Comparison of ENCODE assay signal across 23 mouse cellular contexts in the genomic region with DNA sequence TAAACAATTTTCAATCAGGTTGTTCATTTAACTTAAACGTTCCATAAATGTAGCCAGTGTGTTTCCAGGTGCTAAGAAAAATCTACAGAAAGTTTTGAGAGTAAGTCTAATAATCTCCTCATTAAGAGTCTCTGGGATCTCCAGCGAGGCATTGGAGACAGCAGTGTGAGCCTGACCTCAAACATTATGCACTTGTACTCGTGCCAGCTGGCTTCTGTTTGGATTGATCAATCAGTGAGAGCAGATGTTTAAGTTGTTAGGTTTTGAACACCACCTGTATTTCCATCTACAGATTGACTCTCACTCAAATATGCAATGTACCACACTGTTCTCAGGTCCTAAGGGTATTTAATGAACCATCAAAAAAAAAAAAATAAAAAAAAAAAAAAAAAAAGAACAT. TPM values are rescaled to one million over a fixed set of nuclear protein-coding genes. Genes with fewer than 3 reads are reported as not detected.
DNase-seq lines count a peak whose midpoint lies in the region; ATAC-seq and TF ChIP-seq lines count a peak whose summit lies in the region.
"Had no signal": no experiment of that assay in that cellular context is flagged by ENCODE, and none has a peak within 500 bp of the region (broad histone marks: within the 10 kb centered on the region; RNA-seq: fewer than 3 reads in every experiment).

No protein-coding gene starts in this region.

- H3K9ac ChIP-seq in hindbrain, embryonic 14.5 days: no peak overlapping the region
- no peak overlapping the region for H3K9ac ChIP-seq in hindbrain, embryonic 13.5 days
- no peak overlapping the region for H3K9ac ChIP-seq in liver, postnatal 0 days (replicated peaks)
- H3K9ac ChIP-seq in liver, embryonic 12.5 days: no peak overlapping the region
- H3K9ac ChIP-seq: embryonic facial prominence, embryonic 15.5 days; forebrain, embryonic 15.5 days; heart, embryonic 13.5 days had no signal

- H3K27ac ChIP-seq in hindbrain, embryonic 14.5 days: no peak overlapping the region
- no peak overlapping the region for H3K27ac ChIP-seq in hindbrain, embryonic 13.5 days
- H3K27ac ChIP-seq in liver, postnatal 0 days (ENCODE audit: low read depth): no peak overlapping the region
- H3K27ac ChIP-seq in liver, embryonic 12.5 days: no peak overlapping the region
- H3K27ac ChIP-seq: embryonic facial prominence, embryonic 15.5 days; forebrain, embryonic 10.5 days; forebrain, embryonic 15.5 days; heart, embryonic 13.5 days had no signal

- no peaks in the 10 kb centered on the region for H3K4me1 ChIP-seq in hindbrain, embryonic 14.5 days (replicated peaks; ENCODE audit: control insufficient read depth, insufficient read depth, low read length)
- no peaks in the 10 kb centered on the region for H3K4me1 ChIP-seq in hindbrain, embryonic 13.5 days (replicated peaks)
- no peaks in the 10 kb centered on the region for H3K4me1 ChIP-seq in liver, postnatal 0 days (ENCODE audit: insufficient read depth)
- no peaks in the 10 kb centered on the region for H3K4me1 ChIP-seq in liver, embryonic 12.5 days
- H3K4me1 ChIP-seq: embryonic facial prominence, embryonic 15.5 days; forebrain, embryonic 10.5 days; heart, embryonic 13.5 days had no signal

- peak; percentile 28 for DNase-seq in embryo, embryonic 10.5 days (ENCODE audit: low spot score)
- DNase-seq in embryo, embryonic 9.5 days (ENCODE audit: extremely low spot score): no peak
- DNase-seq in hindbrain, embryonic 14.5 days (ENCODE audit: low spot score): peak; percentile 48
- peak; percentile 39 for DNase-seq in liver, postnatal 0 days
- DNase-seq in brain, embryonic 14.5 days (ENCODE audit: low read depth): peak; percentile 79
- DNase-seq: adrenal gland, adult 8-10 months; adrenal gland, postnatal 36 days; B cell, adult 2 months; cerebellum, adult 11 months; cerebellum, adult 8-10 months; cerebellum, postnatal 14 days; gastrocnemius, postnatal 14 days; heart, postnatal 36 days had no signal

- H3K27me3 ChIP-seq in hindbrain, embryonic 14.5 days (ENCODE audit: control insufficient read depth, insufficient read depth, low read length): no peaks in the 10 kb centered on the region
- H3K27me3 ChIP-seq in hindbrain, embryonic 13.5 days: no peaks in the 10 kb centered on the region
- no peaks in the 10 kb centered on the region for H3K27me3 ChIP-seq in liver, postnatal 0 days (ENCODE audit: insufficient read depth, low read length)
- H3K27me3 ChIP-seq in liver, embryonic 12.5 days (replicated peaks): no peaks in the 10 kb centered on the region
- H3K27me3 ChIP-seq: embryonic facial prominence, embryonic 15.5 days; forebrain, embryonic 15.5 days; heart, embryonic 13.5 days had no signal

- H3K4me3 ChIP-seq in hindbrain, embryonic 14.5 days (replicated peaks; ENCODE audit: low read length): no peak overlapping the region
- no peak overlapping the region for H3K4me3 ChIP-seq in hindbrain, embryonic 13.5 days
- H3K4me3 ChIP-seq in liver, postnatal 0 days (ENCODE audit: low read depth, low read length): no peak overlapping the region
- no peak overlapping the region for H3K4me3 ChIP-seq in liver, embryonic 12.5 days
- H3K4me3 ChIP-seq: embryonic facial prominence, embryonic 15.5 days; erythroblast, embryonic 14.5 days; forebrain, embryonic 10.5 days; forebrain, embryonic 15.5 days; heart, embryonic 13.5 days had no signal

- H3K9me3 ChIP-seq in hindbrain, embryonic 14.5 days (ENCODE audit: control insufficient read depth, low read length): peaks cover 3% of the 10 kb centered on the region; the same call in 1 of the 2 replicates
- H3K9me3 ChIP-seq in hindbrain, embryonic 13.5 days: no peaks in the 10 kb centered on the region
- no peaks in the 10 kb centered on the region for H3K9me3 ChIP-seq in liver, postnatal 0 days (ENCODE audit: low read length)
- no peaks in the 10 kb centered on the region for H3K9me3 ChIP-seq in liver, embryonic 12.5 days (replicated peaks)
- H3K9me3 ChIP-seq: embryonic facial prominence, embryonic 15.5 days; forebrain, embryonic 10.5 days; forebrain, embryonic 15.5 days; G1E had no signal

- TF ChIP-seq POLR2A in brain, embryonic 14.5 days (IDR thresholded peaks at IDR 0.05; ENCODE audit: borderline replicate concordance, extremely low read depth, insufficient read depth, insufficient read length, poor library complexity, severe bottlenecking): no peak

- 45% methylated on average over 3 of the region's 3 CpGs for WGBS in hindbrain, embryonic 14.5 days
- 48% methylated on average over 3 of the region's 3 CpGs for WGBS in hindbrain, embryonic 13.5 days
- WGBS in liver, postnatal 0 days (ENCODE audit: insufficient replicate concordance): 53% methylated on average over 3 of the region's 3 CpGs
- 48% methylated on average over 3 of the region's 3 CpGs for WGBS in liver, embryonic 12.5 days (ENCODE audit: insufficient replicate concordance)

- no peaks in the 10 kb centered on the region for H3K36me3 ChIP-seq in hindbrain, embryonic 14.5 days (replicated peaks; ENCODE audit: control insufficient read depth, insufficient read depth)
- no peaks in the 10 kb centered on the region for H3K36me3 ChIP-seq in hindbrain, embryonic 13.5 days
- no peaks in the 10 kb centered on the region for H3K36me3 ChIP-seq in liver, postnatal 0 days (replicated peaks; ENCODE audit: insufficient read depth, low read length)
- H3K36me3 ChIP-seq in liver, embryonic 12.5 days: no peaks in the 10 kb centered on the region
- H3K36me3 ChIP-seq: embryonic facial prominence, embryonic 15.5 days; forebrain, embryonic 10.5 days; forebrain, embryonic 15.5 days; G1E; heart, embryonic 13.5 days had no signal

- H3K4me2 ChIP-seq in hindbrain, embryonic 14.5 days (replicated peaks): no peak overlapping the region
- H3K4me2 ChIP-seq in hindbrain, embryonic 13.5 days: no peak overlapping the region
- no peak overlapping the region for H3K4me2 ChIP-seq in liver, postnatal 0 days (ENCODE audit: low read depth, low read length)
- no peak overlapping the region for H3K4me2 ChIP-seq in liver, embryonic 12.5 days
- H3K4me2 ChIP-seq: embryonic facial prominence, embryonic 15.5 days; forebrain, embryonic 15.5 days; heart, embryonic 13.5 days had no signal

- TF ChIP-seq CTCF in liver, postnatal 0 days (IDR thresholded peaks at IDR 0.05; ENCODE audit: low read depth): no peak
- TF ChIP-seq CTCF in brain, embryonic 14.5 days (IDR thresholded peaks at IDR 0.05; ENCODE audit: borderline replicate concordance, extremely low read depth, insufficient read depth, insufficient read length): no peak

- no peak for TF ChIP-seq EP300 in liver, postnatal 0 days (IDR thresholded peaks at IDR 0.05; ENCODE audit: low read depth)

- ATAC-seq in hindbrain, embryonic 14.5 days (ENCODE audit: low FRiP score): no peak
- no peak for ATAC-seq in hindbrain, embryonic 13.5 days (ENCODE audit: low FRiP score)
- ATAC-seq in liver, postnatal 0 days: no peak
- ATAC-seq in liver, embryonic 12.5 days: no peak
- no peak for ATAC-seq in megakaryocyte, adult 5-6 weeks (ENCODE audit: poor library complexity, severe bottlenecking)
- ATAC-seq: CD4-positive, CD25-positive, alpha-beta regulatory T cell, adult 4 months; forebrain, embryonic 15.5 days had no signal

RNA-seq across cellular contexts. Expression of a gene that starts 28.9 kb away (rescaled TPM):
- polyA plus RNA-seq in hindbrain, embryonic 14.5 days (2014; fragmentation: Nextera tagmentation; extraction: Ambion mirVana): 19.0 and 23.5 TPM in 2 replicates
- polyA plus RNA-seq in hindbrain, embryonic 13.5 days (2015; fragmentation: Nextera tagmentation; extraction: Ambion mirVana): 17.1 and 17.3 TPM in 2 replicates
- 1.5 and 1.6 TPM in 2 replicates for polyA plus RNA-seq in liver, postnatal 0 days (2015; fragmentation: Nextera tagmentation; extraction: Ambion mirVana)
- 4.4 and 5.3 TPM in 2 replicates for polyA plus RNA-seq in liver, embryonic 12.5 days (2016; fragmentation: Nextera tagmentation; extraction: Ambion mirVana)
- polyA plus RNA-seq in brain, embryonic 14.5 days (2012; rRNA removed): 12.4 and 23.8 TPM in 2 replicates
- total RNA-seq in megakaryocyte, adult 5-6 weeks (2015): 11.0 and 14.3 TPM in 2 replicates
- 12.1 and 13.5 TPM in 2 replicates for total RNA-seq in megakaryocyte, adult 5-6 weeks (2017)
- polyA plus RNA-seq: erythroblast, embryonic 14.5 days had no signal
